Mouse (Mus musculus) E14TG2a.4 (cell line): ENCODE results near the gene Kctd7.

Experiments used
- CTCF ChIP-seq: conservative IDR thresholded peaks from 2 replicates; pipeline ENCODE4 v1.5.1; 2014; ENCODE audit warnings: low read length
- NANOG ChIP-seq: IDR thresholded peaks from 2 replicates; pipeline ENCODE4 v1.6.1; 2014; ENCODE audit warnings: borderline replicate concordance, low read length, mixed read lengths
- POU5F1 ChIP-seq: IDR thresholded peaks from 2 replicates; pipeline ENCODE4 v1.6.1; 2014; ENCODE audit warnings: low read length, borderline replicate concordance

DNA sequence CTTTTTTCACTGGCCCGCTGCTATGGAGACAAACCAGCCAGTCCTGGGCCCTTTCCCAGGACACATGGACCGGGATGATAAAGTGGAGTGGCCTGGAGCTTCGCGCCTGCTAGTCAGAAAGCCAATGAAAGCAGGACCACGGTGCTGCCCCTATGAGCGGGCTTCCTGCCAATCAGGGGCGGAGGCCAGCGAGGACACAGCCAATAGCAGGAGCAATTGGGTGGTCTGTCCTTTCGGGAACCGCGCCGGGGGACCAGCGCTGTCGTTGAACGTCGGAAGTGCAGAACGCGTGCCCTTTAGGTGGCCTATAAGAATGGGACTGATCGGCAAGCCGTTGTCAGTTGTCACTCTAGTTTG, 706 bp upstream of the Kctd7 start:
- no peak for TF ChIP-seq CTCF
- no peak for TF ChIP-seq NANOG
- TF ChIP-seq POU5F1 = no peak
